Mouse (Mus musculus): Measurements from ENCODE around the gene Vkorc1.

DNA sequence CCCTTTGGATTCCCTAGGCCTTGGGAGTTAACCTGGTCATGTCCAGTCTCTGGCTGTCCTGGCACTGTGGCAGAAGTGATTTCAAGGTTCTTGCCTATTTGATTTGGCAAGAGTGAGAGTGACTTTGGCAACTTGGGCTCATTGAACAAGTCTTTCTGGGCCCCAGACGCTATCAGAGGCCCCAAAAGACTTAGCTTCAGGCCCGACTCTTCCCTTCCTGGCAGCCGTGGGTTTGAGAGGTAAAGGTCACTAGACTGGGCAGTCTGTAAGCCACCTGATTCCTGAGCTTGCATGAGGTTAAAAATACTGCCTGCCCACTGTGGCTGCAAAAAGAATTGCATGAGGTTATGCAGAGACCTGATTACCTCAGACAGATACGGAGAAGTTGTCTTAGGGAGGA, 13.2 kb upstream of the Vkorc1 start:
- TF ChIP-seq HCFC1 (IDR thresholded peaks at IDR 0.05; ENCODE audit: borderline replicate concordance, insufficient read depth, low read length) (no peak), ZNF384 (IDR thresholded peaks at IDR 0.05; ENCODE audit: low read depth, low read length) (no peak)
